Mouse (Mus musculus): Measurements from ENCODE around the gene Ctnna3.
A peak's percentile ranks its signal among the peaks of the same experiment; 100 is the strongest.
"Not testable (repeated sequence)": the region's sequence is repeated elsewhere in the genome, so short reads cannot be mapped to it uniquely, and the experiment has no call there.

The Ctnna3 gene

DNA sequence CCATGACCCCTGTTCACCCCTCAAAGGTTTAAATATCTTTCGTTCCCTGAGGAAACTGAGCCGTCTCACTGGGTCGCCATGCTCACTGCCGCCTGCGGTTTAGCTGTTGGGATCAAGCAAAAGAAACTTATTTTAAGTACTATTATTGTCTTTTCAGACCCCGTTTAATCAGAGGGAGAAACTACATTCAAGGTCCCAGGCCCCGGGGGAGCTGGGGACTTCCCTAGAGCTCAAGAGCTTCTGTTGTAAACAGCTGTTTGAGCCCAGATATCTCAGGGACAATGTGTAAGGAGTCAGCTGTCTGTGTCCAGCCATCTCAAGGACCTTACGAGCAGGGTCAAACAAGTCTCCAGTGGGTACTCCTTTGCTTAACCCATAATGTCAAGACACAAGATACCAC, 2.8 kb upstream of the Ctnna3 start:
- DNase-seq = no peak

- DNase-seq = peak; percentile 26 to 59
Observed at GRCm38 (mm10) chr10:63428243-63429022, 1.5 kb upstream of the Ctnna3 start.

DNA sequence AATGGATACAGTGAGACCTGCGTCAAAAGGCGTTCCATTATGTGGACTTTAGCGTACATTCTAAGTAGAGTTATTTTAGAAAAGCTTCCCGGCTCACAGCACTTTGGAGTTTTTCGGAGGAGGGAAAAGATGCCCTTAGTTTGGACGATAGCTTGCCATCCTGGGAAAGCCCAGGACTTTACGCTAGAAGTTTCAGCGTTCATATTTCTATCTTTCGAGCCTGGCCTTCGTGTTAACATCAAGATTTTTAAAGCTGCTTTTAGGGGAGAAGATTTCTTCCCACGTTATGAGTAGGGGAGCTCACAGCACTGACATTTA, 916 bp upstream of the Ctnna3 start:
- DNase-seq = no peak

GRCm38 (mm10) chr10:63429380-63429779, 518 bp upstream of the Ctnna3 start:
- DNase-seq = peak; percentile 98 to 99

DNA sequence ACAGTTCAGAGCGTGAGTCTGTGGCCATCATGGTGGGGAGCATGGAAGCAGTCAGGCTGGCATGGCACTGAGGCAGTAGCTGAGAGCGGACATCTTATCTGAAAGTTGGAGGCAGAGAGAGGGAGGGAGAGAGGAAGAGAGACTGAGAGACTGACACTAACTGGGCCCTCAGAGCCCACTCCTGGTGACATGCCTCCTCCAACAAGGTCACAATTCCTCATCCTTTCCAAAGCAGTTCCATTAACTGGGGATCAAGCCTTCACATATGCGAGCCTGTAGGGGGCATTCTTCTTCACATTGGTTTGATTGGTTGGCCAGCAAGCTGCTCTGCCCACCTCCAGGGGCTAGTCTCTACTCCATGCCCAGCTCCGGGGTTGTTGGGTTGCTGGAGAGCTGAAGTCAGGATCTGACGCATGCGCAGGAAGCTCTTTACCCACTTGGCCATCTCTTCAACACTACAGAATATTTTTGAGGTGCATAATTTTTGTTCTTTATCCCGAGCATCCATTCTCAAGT, 1.4 kb downstream of the Ctnna3 start:
- DNase-seq = no peak

DNA sequence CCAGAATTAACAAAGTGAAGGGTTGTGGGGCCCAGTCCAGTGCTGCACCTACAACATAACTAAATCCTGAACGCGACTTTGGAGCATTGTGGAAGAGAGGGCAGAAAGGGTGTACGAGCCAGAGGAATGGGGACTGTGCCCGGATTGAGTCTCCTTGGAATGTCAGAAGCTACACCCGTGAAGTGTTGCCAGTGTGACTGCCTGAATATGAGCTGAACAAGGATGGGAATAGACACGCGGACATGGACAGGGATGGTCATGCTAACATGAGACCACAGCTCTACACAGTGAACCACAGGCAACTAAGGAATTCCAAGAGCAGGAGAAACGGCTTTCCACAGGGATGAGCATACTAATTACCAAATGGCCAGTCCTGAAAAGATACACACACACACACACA, 2.2 kb downstream of the Ctnna3 start:
- peak in 1 of 2 experiments; percentile 0 for DNase-seq

- no peak for DNase-seq
Observed at GRCm38 (mm10) chr10:63432887-63433286, 3.0 kb downstream of the Ctnna3 start.

DNA sequence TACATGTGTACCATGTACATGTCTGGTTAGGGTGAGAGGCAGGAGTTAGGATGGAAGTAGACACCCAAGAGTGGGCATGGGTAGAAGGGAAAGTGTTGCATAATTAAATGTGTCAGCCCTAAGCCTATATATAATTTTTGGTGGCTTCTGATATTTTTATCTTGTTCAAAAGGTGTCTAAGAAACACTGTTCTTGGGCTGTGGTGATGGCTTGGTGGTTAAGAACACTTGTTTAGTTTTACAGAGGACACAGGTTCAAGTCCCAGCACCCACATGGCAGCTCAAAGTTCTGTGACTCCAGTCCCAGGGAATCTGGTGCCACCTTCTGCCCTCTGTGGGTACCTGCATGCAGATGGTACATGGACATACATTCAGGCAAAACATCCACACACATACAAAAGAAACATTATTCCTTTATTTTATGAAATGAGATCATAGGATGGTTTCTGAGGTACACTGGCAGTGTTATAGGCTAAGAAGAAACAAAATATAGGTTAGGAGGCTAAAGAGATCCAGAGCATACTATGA, 8.9 kb downstream of the Ctnna3 start:
- DNase-seq = no peak

GRCm38 (mm10) chr10:63439694-63440228, 9.9 kb downstream of the Ctnna3 start:
- DNase-seq = no peak

DNA sequence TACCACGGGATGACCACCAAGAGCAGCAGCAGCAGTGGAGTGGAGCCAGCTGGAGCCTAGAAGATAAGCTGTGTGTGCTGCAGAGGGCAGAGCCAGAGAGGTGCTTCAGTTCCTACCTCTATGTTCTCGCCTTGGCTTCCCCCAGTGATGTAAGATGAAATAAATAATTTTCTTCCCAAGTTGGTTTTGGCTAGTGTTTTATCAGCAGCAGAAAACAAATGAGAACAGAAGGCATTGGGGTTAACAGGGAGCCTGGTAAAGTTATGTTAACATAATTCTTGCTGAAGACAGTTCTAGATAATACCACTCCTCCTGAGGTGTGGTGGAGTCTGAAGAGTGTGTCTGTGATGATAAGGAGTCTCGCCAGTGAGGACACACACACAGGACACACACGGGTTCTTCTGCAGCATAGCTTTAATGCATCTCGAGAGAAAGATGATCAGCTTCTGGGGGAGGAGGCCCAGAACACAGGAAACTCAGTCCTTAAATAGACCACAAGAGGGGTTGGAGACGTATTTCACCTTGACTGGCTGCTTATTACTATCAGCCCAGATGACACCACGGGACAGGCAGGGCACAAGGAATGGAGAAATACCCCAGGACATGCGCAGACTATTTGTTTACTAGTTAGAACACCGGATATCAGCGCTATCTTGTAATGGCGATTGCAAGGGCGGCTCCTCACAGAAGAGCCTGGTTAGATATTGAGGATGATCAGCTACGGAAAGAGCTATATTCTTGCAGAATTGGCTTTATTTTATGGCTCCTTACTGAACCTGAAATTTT, 14.9 kb downstream of the Ctnna3 start:
- DNase-seq = not testable (repeated sequence)

- DNase-seq = no peak
Observed at GRCm38 (mm10) chr10:63453926-63454325, 24.0 kb downstream of the Ctnna3 start.

DNA sequence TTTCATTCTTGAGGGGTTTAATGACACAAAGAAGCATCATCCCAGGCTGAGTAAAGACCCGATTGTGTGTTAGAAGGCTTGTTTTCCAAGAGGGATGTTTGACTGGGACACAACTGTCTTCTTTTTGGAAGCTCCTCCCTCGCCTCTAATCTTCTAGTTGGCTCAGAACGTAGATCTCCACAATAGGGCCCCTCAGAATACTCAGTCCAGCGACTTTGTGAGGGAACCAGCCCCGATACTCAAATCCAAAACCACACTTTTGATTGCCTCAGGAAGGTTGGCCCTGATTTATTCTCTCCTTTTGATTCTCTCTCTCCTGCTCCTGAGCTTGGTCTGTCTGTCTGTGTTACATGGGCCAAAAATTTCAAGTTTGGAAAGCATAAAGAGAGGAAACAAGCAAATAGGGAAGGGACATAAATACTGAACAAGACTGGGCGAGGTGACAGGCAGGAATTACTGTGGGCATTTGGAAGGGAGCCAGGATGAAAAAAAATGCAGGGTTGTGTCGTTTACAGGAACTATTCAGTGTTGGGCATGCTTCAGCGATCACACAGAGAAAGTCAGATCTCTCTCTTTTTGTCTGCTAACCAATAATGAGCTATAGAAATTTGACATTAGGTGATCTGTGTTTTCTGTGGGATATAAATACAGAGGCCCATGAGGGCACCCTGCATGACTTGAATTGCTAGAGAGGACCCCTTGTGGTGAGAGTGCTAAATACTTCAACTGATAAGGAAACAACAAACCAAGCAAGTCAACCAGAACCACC, 25.4 kb downstream of the Ctnna3 start:
- peak; percentile 11 to 48 for DNase-seq

GRCm38 (mm10) chr10:63457292-63458128, 27.6 kb downstream of the Ctnna3 start:
- peak in 1 of 2 experiments; percentile 13 for DNase-seq

- no peak for DNase-seq
Observed at GRCm38 (mm10) chr10:63460935-63461334, 31.0 kb downstream of the Ctnna3 start.

GRCm38 (mm10) chr10:63472473-63472872, 42.6 kb downstream of the Ctnna3 start:
- peak; percentile 36 to 45 for DNase-seq

- DNase-seq = peak; percentile 40 to 45
Observed at GRCm38 (mm10) chr10:63476167-63476647, 46.3 kb downstream of the Ctnna3 start.

- DNase-seq = no peak
Observed at GRCm38 (mm10) chr10:63478946-63479345, 49.0 kb downstream of the Ctnna3 start.

DNA sequence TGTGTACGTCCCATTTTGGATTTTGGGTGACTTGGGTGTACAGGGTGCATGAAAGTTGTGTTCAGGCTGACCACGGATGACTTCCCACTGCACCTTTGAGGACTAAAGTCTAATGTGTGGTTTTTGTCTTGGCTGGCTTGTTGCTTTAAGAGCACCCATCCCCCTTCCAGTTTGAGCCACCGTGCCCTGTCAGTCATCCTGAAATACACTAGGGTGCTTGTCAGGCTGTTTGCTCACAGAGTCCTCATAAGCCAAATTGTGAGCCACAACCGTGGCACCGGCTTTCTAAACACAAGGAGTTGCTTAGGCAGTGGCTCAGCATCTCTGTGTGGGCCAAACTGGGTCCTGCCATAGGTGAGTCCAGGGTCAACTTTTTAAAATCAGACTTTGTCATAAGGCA, 50.2 kb downstream of the Ctnna3 start:
- DNase-seq = no peak

DNA sequence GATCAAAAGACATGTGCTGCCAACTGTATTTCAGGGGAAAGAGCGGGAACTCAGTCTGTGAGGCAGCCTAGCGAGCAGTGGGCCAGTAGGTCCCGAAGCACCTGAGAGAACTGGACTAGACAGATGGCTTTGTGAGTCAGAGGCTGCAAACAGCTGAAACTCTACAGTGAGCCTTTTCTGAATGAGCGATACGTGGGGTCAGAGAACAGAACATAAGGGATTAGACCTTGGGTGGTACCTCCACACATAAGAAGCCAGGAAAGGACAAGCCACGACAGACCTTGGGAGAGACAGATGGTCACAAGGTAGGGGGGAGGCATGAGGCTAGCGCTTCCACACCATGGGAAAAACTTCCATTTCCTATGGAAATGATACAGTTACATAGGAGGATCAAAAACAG, 58.4 kb downstream of the Ctnna3 start:
- DNase-seq = no peak

GRCm38 (mm10) chr10:63523956-63524355, 94.1 kb downstream of the Ctnna3 start:
- no peak for DNase-seq

GRCm38 (mm10) chr10:63526027-63526426, 96.1 kb downstream of the Ctnna3 start:
- no peak for DNase-seq

GRCm38 (mm10) chr10:63532381-63532780, 102.5 kb downstream of the Ctnna3 start:
- DNase-seq = no peak
